Mouse (Mus musculus) cortical plate, adult 2 months (tissue): Measurements from ENCODE around the gene Pcsk6.

Source experiments
- CTCF ChIP-seq: fragments of 200-500 bp; IDR thresholded peaks from 2 replicates; pipeline ENCODE4 v1.5.1; 2011; ENCODE audit warnings: mild to moderate bottlenecking, control low read depth, low read length; ENCODE audit not compliant: insufficient read depth; ENCODE audit errors: extremely low read depth
- POLR2A ChIP-seq: fragments of 200-500 bp; IDR thresholded peaks from 2 replicates; pipeline ENCODE4 v1.6.1; 2011; ENCODE audit warnings: mild to moderate bottlenecking, low read length, control low read depth; ENCODE audit not compliant: insufficient read depth; ENCODE audit errors: extremely low read depth

DNA sequence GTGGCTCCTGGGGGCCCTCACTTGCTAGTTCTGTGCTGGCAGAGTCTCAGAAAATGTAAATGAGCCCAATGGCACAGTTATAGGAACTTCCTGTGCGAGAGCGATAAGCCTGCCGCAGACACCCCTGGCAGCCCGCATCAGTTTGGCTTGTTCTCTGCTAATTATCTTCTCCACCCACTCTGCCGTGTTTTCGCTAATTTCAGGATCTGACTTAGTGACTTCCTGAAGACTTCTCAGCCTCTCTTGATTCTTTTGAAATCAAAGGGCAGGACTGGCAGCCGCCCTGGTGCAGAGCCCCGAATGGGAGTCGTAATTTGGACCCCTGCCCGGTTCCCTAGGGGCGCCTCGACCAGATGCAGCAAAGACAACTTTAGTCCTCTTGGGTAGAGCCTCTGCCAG is 19.8 kb downstream of the Pcsk6 start:
- TF ChIP-seq CTCF: no peak
- TF ChIP-seq POLR2A: no peak
